Mouse (Mus musculus) gastrocnemius, postnatal 4 days (tissue): ENCODE measurements at regions not wholly inside any gene's neighbourhood (a gene's known extent, or its start where the extent isn't known, plus 50 kb on each side); places are given as distances from the start of the nearest gene placed in this dataset.
"Not testable (repeated sequence)": the region's sequence is repeated elsewhere in the genome, so short reads cannot be mapped to it uniquely, and the experiment has no call there.

Source experiments
- DNase-seq, 2 experiments: peaks; one replicate each; pipeline ENCODE4 v3.0.0; 2021 to 2022; ENCODE audit warnings: low spot score in 2 of 2, mixed read lengths in 2 of 2

- no peak for DNase-seq
These were observed 119.9 kb downstream of the Plod2 start for GRCm38 (mm10) chr9:92661938-92662337.

DNA sequence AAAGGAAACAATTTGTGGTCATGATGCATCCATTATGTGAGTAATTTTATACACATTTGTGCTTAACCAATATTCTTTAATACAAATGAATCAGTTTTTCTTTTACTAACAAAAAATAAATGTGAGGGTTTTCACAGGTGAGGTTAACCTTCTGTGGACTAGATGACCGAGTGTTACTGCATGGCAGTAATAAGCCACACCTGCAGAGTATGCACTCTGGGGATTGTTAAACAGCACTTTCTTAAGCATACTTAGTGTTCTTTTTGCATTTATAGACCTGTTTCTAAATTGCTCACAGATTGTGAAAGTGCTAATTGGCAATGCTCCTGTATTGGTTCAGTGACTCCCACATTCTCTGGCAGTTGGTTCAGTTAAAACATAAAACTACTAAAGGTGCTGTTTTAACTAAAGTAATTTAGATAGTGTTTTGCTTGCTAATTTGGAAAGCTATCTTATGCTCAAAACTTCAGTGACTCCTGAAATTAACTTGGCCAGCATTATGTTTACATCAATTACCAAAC is 125.4 kb downstream of the Plod2 start:
- DNase-seq, result no peak

- DNase-seq, result no peak
These were observed 129.9 kb downstream of the Plod2 start for GRCm38 (mm10) chr9:92671966-92672365.

- DNase-seq, result no peak
These were observed 152.5 kb downstream of the Plod2 start for GRCm38 (mm10) chr9:92694361-92695016.

DNA sequence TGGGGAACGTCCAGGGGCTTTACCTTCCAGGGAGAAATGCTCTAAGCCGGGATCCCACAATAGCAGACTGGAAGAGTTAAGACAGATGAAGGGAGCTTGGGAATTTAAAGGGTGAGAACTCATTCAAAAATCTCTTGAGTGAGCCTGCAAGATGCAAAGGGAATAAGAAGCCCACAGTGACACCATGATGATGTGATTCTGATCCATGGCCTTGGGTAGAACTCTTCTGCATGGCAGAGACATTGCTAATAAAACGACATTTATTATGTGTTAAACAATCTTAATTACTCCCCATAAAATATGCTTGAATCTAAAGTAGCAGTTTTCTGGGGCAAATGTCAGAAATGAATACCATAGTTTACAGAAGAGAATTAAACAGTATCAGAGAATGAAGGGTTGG is 155.9 kb downstream of the Plod2 start:
- DNase-seq, result no peak

DNA sequence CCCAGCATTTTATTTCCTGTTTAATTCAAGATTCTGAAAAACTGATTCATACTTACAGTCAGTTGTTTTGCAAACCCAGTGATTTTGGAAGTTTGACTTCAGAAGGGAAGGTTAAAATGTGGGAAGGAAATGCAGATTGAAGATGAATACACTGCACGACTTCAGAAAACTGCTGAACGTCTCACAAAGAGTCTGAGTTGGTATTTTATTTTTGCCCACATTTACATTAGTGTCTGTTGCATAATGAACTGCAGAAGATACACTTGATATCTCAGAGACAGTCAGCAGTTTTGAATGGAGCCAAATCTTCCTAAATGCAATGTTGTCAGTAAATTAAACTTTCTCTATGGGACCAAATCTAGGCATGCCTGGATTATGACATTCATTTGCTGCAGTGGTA is 162.7 kb downstream of the Plod2 start:
- DNase-seq, result no peak

- no peak for DNase-seq
These were observed 165.0 kb downstream of the Plod2 start for GRCm38 (mm10) chr9:92707011-92707410.

DNA sequence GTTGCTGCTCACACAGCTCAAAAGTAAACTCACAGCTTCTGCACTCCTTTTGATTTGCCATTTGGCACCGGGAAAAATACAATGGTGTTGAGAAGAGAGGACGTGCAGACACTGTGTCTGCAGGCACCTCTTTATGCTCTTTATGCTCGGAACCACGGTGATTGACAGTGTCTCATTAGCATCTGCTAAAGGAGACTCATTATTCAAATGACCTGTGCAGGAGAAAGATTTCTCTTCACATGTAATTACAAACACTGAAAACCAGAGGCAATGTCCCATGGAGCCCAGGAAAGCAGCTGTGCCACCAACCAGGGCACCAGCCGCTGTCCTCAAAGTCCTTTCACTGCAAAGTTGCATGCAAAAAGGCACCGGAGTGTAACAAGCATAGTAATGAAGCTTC is 175.2 kb downstream of the Plod2 start:
- DNase-seq, result no peak

DNA sequence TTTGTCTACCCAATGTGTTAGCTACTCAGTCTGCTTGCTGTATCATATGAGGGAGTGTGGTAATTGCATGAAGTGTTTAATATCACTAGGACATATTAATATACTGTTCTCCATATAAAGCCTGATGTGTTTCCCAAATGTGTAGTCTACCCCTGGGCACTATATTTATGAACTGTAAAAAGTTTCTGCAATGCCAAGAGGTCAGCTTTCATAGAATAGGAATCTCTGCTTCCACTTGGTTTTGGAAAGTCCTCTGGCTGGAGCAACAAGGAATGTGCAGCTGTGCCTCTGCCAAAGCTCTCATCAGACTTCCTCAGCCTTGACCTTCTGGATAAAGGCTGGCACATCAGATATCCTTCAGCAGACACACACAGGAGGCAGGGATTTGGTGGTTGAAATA is 176.3 kb downstream of the Plod2 start:
- peak in 1 of 2 experiments; percentile 15 for DNase-seq

GRCm38 (mm10) chr9:92719251-92719650 is 177.2 kb downstream of the Plod2 start:
- peak in 1 of 2 experiments; percentile 34 for DNase-seq

- no peak for DNase-seq
These were observed 186.8 kb downstream of the Plod2 start for GRCm38 (mm10) chr9:92728864-92729263.

GRCm38 (mm10) chr9:92731396-92731795 is 189.4 kb downstream of the Plod2 start:
- no peak for DNase-seq

DNA sequence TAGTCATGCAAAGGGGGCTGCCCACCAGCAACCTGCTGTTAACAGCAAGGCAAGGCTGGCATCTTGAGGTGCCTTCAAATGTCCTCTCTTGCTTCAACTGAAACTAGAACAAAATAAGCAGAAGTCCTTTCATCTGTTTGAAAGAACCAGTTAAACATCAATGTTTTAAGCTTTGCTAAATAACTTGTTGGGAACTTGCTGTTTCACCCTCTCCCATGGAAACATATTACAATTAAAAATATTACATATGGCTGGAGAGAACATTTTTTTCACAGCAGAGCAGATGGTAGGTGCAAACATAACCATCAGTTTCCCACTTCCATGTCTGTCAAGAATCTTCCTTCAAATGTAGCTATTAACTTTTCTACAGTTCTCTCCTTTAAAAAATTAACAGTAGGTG is 225.5 kb downstream of the Plod2 start:
- no peak for DNase-seq

DNA sequence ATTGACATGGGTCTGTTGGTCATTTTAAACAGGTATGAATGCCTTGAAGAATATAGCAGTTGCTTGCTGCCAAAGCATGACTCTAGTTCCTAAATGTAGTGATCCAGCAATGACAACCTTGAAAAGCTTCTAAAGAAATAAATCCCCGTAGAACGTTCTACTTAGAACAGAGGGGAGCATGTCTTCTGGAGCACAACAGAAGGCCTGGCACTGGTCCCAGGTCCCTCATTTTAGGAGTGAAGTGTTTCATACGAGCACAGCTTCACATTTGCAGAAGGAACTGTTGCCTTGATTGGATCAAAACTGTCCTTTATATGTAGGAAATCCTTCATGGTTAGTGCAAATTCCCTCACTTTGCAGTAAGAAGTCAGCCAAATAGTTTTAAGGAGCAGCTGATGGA is 226.4 kb downstream of the Plod2 start:
- peak in 1 of 2 experiments; percentile 15 for DNase-seq

DNA sequence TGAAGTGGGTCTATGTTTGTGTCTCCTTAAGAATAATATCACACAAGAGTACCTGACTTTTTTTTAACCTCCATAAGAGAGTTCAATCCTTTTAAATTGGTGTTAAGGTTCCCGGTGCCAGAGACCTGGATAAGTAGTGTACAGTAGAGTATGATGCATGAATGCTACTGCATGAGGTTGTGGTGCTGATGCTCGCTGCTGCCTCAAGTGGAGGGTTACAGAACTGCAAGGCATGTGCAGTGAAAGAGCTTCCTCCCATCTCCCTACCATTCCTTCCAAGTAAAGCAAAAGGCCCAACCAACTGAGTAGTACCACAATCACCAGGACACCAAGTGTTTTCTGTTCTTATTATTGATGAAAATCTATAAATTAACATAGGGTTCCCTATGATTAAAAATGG is 227.5 kb downstream of the Plod2 start:
- no peak for DNase-seq

- no peak for DNase-seq
These were observed 229.0 kb downstream of the Plod2 start for GRCm38 (mm10) chr9:92771002-92771401.

DNA sequence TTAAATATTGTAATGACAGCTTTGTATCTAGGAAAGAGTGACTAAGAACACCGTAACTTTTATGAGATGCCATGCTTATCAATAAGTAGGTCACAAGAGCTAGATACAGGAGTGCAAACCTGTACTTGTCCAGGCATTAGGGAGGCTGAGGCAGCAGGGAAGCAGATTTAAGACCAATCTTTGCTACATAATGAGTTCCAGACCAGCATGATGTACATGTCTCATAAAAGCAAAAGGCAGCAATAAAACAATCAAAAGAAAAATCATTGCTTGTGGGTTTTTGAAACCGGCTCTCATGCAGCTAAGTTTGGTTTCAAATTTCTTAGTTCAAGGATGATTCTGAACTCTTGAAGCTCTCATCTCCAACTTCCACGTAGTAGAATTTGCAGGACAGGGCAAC is 229.7 kb downstream of the Plod2 start:
- no peak for DNase-seq

DNA sequence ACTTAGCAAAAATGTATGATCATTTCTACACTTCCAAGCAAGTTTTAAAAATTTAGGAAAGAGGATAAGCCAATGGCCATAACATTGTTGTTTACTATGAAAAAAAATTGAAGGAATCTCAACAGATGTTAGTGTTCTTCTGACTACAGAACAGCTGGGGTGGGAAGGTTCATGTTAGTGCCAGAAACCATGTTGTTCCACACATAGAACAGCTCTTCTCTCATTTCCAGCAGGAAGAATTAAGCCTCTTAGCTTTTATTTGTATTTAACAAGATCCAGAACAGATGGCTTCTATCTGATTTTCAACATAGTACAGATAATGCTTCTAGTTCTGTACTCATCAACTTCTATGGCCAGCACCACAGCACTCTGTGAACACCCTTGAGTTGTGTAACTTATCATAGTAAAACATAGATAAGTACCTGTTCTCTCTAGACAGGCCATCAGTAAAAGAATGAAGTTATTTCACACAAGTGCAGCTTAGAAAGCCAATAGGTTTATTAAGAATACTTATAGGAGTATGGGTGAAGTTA is 241.0 kb downstream of the Plod2 start:
- DNase-seq, result no peak

- DNase-seq, result no peak
These were observed 257.7 kb downstream of the Plod2 start for GRCm38 (mm10) chr9:92799695-92800094.

DNA sequence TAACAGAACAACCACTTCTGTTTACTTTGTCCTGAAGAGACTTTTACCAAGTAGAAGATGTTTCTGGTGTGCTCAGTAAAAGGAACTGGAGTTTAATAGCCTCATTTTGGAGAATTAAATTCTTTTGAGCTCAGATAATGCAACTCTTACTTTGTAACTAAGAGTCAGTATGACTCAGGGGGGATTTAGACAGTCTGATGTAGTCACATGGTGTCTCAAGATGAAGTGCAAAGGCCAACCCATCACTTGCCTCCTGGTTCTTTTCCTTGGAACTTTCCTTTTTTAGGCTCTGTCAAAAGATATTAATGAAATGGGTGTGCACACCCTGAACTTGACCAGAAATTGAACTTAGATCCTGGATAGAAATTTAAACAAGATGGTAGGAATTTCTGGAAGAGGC is 267.4 kb downstream of the Plod2 start:
- DNase-seq, result no peak

- no peak for DNase-seq
These were observed 278.7 kb downstream of the Plod2 start for GRCm38 (mm10) chr9:92820721-92821120.

- no peak for DNase-seq
These were observed 284.8 kb downstream of the Plod2 start for GRCm38 (mm10) chr9:92826708-92827353.

DNA sequence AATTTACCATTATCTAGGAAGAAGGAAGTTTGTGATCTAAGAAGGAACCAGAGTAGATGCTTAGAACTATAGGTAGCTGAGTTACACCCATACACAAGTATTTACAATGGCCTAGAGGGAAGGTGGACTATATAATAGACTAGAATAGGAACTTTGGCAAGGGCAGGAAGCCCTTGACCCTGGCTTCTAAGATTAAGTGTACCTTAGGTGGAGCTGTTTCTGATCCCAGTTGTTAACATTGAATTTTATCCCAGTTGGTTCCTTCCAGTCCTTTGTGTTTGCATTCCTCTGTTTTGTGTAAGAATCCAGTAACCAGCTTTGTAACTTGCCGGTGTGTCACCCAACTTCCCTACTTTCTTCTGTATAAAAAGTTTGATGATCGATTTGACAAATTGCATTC is 294.1 kb downstream of the Plod2 start:
- not testable (repeated sequence) for DNase-seq
